Mouse (Mus musculus) brain, embryonic 18.5 days (tissue): ENCODE results near the gene Kyat3.
"Not testable (repeated sequence)": the region's sequence is repeated elsewhere in the genome, so short reads cannot be mapped to it uniquely, and the experiment has no call there.

Experiments
- DNase-seq: peaks from one replicate; pipeline ENCODE4 v3.0.0-alpha.2; 2012; ENCODE audit warnings: low read depth, low spot score

Gene Kyat3

DNA sequence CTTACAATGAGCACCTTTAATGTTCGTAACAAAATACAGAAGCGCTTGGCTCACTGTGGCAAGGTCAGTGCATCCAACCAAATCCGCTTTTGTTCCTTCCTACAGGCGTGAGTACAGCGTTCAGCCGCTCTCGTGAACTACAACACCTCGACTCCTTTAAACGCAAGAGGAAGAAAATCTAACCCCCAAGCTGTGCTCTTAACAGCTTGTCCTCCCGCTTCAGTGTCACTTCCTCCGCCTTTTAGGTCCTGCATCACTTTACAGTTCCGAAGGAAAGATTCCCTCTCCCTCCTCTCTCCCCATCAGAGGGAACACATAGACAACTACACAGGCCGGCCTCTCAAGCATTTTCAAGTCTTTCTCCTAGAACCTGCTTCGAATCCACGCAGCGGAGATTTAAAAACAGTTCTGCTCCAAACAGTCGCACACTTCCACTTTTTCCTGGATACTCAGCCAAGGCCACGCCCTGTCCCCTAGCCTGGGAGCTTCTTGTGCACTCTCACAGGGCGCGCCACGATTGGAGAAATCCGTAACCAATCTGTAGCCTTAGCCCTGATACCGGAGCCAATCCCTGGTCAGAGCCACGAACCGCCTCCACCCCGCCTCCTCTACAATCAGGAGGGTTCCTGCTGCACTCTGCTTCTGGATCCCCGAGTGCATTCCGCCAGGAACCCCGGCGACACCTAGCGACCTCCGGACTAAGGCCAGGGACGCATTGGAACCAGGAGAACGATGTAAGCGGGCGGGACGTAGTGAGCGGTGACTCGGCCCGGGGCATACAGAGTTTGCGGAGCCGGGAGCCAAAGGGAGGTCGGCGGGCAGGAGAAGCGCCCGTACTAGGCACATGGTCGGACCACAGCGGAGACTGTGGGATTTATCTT lies at the start of gene Kyat3:
TSS of gene Kyat3 (plus strand) at position 610 of the 881 bp plus-strand sequence.
- peak; percentile 81 for DNase-seq

DNA sequence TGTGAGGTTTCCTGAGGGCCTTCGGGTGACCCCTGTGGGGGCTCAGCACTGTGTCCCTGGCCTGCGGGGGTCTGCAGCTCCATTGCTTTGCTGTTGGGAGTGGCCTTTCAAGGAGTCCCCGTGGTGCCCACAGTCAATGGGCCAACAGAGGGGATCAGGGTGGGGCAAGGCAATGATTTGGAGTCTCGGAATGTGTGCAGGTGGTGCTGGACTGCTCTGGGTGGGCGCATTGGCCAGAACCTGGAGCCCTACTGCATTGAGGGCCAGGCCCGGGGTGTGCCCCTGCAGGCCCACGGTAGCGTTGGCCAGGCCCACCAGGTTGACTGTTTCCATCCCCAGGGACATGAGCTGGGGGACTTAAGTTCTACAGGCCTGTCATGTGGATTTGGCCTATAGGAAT lies 36.1 kb upstream of the Kyat3 start:
- DNase-seq: no peak

DNA sequence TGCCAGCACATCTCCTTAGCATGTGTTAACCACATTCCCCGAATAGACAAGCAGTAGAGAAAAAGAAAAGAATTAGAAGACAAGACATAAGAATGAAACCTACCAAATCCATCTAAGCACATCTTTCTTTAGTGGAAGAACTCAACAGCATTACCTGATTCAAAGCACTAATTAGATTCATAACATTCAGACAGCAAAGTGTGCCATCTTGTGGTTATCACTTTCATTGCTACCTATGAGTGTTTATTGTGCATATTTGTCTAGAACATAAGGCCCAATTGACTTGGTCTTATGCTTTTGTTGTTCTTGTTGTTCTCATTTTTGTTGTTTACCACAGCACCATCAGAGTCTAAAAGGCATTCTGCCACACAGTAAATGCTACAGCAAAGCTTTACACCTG lies 26.2 kb upstream of the Kyat3 start:
- DNase-seq: no peak

- no peak for DNase-seq
These were observed 12.9 kb upstream of the Kyat3 start for GRCm38 (mm10) chr3:142687939-142688338.

- DNase-seq: no peak
These were observed 12.5 kb upstream of the Kyat3 start for GRCm38 (mm10) chr3:142688353-142688752.

DNA sequence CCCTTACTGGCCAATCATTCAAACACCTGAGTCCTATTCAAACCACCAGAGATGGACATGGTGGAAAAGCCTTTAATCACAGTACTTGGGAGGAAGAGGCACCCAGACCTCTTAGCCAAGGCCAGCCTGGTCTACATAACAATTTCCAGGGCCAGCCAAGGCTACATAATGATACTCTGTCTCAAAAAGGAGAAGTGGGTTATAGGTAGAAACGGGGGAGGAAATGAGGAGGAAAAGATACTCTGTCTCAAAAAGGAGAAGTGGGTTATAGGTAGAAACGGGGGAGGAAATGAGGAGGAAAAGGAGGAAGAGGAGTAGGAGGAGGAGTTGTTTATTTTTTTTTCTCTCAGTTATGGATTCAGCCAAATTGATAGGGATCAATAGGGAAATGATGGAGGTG lies 4.3 kb upstream of the Kyat3 start:
- no peak for DNase-seq

DNA sequence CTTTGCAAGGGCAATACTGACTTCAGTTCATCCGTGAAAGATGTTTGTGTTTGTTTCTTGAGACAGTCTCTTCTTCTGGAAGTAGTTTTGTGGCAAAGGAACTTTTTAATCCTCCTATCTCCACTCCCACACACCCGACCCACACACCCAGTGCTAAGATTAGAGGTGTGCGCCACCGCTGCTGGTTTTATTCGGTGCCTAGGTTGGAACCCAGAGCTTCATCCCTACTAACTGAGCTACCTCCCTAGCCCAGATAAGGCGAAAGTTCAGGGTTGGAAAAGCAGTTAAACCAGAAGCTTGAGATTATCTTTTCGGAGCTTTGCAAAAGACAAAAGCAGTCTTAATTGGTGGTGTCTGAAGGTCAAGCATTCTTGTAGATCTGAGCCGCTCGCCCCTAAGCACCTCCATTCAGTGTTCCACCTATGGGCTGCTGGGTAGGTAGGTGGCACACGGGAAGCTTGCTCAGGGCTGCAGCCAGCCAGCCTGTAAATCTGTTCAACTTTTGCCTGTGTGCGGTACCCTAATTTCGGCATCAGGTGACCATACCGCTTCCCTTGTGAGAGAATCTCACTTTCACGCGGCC lies 647 bp downstream of the Kyat3 start:
- no peak for DNase-seq

DNA sequence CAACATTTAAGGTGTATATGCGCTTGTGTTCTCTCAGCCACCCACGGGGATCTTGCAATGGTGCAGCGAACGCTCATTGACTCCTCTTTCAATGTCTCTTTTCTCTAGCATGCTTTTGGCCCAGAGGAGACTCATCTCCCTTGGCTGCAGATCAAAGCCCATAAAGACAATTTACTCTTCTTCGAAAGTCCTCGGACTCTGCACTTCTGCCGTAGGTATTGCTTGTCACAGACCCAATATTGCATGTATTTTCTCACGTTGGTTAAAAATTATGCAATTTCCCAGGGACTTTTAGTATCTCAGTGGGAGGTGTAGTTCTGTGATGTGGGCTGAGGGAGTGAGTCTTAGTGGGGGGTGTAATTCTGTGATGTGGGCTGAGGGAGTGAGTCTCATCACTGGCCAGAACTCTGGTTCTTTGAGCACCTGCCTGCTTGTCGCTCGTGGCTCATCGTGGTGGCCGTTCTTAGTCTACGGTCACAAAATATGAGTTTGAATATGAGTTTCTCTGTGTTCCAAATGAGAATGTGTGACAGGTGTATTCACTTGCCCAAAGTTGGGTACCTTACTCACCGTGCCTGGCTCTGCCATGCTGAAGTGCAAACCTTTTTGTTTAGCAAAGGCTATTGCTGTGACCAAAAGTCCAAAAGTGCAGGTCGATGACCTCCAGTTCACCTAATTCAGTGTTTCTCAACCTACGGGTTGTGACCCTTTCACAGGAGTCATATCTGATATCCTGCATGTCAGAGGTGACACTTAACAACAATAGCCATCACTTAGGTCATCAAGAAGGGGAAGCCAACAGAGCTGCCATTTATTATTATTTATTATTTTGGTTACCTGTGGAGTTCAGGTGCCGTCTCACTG lies 6.0 kb downstream of the Kyat3 start:
- DNase-seq: no peak

GRCm38 (mm10) chr3:142708181-142708848 lies 7.5 kb downstream of the Kyat3 start:
- not testable (repeated sequence) for DNase-seq

GRCm38 (mm10) chr3:142708849-142709419 lies 8.1 kb downstream of the Kyat3 start:
- DNase-seq: no peak

DNA sequence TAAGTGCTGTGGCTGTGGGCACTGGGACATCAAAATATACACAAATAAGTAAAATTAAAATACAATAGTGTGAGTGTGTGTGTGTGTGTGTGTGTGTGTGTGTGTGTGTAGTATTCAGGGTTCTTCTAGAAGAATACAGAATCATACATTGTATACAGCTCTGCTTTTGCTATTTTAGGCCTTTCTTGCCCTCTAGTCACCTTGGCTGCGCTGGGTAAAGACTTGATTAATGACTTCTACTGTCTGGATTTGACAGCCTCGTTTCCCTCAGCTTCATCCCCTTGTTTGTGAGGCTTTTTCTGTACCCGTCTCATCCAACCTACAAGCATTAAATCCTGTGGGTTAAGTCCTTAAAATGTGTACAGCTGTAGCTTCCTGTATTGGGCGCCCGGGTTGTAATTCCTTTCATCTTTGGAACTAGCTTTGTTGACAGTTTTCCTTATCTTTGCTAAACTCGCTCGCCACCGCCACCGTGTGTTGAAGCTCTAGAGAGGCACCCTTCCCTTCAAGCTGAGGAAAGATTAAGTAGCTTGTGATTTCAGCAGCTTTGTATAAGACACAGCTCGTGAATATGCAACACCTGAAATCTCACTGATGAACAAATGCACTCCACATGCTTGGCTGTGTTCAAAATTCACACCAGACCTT lies 9.6 kb downstream of the Kyat3 start:
- no peak for DNase-seq

DNA sequence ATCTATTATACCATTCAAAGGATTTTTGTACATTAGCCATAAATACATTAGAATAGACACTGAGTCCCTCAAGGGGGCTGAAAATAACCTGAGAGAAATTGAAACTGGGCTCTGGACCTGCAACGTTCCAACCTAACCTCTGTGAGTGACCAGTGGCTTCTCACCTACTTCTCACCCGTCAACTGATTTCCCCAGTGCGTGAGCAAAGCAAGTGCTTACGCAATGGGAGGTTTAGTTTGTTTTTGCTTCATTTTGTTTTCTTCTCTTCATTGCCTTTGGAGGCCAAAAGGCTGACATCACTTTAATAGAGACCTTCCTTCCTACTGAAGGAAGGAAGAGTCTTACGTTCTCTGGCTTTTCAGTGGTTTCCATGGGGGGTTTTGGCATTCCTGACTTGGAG lies 10.5 kb downstream of the Kyat3 start:
- DNase-seq: no peak

- not testable (repeated sequence) for DNase-seq
These were observed 11.7 kb downstream of the Kyat3 start for GRCm38 (mm10) chr3:142712401-142713040.

GRCm38 (mm10) chr3:142725481-142725880 lies 24.6 kb downstream of the Kyat3 start:
- DNase-seq: no peak

DNA sequence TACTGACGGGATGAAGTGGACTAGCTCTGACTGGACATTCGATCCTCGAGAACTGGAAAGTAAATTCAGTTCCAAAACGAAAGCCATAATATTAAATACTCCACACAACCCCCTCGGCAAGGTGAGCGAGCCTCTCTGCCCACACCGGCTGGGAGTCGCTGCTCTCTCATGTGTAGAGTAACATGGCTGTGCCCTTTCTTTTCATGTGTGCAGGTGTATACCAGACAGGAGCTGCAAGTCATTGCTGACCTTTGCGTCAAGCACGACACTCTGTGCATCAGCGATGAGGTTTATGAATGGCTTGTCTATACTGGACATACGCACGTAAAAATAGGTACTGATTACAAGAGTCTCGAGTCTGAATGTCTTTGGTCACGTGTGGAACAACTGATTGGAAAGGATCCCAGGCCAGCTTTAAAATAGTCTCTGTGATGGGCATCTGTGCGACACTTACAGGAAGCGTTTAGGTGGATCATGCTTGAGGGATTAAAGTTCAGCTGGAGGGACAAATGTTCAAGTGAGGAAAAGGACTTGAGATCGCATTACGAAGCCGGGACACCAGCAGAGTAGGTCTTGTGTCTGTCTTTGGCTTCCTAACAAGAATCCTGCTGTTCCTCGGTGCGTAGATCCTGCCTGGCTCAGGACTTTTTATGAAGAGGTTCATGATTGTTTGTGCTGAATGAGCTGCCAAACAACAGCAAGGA lies 25.3 kb downstream of the Kyat3 start:
- no peak for DNase-seq

- DNase-seq: no peak
These were observed 33.4 kb downstream of the Kyat3 start for GRCm38 (mm10) chr3:142734291-142734690.

DNA sequence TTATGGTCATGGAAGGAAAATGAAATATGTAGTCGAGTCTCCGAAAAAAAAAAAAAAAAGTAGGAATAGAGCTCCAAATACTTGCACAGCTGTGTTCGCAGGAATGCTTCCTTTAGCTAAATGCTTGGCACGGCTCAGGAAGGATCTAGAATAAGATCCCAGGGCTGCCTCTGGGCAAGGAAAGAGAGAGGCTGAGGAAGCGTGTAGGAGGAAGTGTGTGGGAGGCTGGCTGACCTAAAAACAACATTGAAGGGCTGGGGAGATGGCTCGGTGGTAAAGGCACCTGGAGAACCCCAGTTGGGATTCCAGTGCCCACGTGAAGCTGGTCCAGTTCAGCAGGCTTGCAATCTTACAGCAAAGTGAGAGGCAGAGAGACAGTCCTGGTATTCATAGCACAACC lies 40.0 kb downstream of the Kyat3 start:
- no peak for DNase-seq

GRCm38 (mm10) chr3:142743973-142744898 lies 43.4 kb downstream of the Kyat3 start:
- no peak for DNase-seq

DNA sequence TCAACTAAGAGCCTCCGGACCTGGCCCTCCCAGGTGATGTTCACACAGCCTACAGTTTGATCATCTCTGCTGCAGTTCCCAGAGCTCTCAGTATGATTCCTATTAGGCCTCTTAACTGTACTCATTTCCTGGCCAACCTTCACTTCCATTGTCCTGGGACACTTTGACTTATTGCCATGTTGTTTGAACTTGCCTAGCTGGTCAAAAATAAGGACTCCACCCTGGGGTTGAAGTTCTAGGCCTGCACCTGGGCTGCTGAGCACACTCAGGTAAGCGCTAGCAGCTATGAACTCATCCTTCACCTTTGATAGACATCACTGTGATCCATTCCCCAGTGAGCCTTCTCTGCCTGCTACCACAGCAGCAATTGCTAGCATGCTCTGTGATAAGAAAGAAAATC lies 44.2 kb downstream of the Kyat3 start:
- DNase-seq: no peak
